Mouse (Mus musculus) kidney, adult 2 months (tissue): Measurements from ENCODE around the gene Reep1.

Experiments used
- CTCF ChIP-seq: fragments of 200-500 bp; conservative IDR thresholded peaks from 2 replicates; pipeline ENCODE4 v1.5.1; 2011; ENCODE audit warnings: low read depth, mild to moderate bottlenecking, control low read depth, low read length, moderate library complexity, mixed read lengths; ENCODE audit not compliant: insufficient read depth, insufficient read length
- POLR2A ChIP-seq: fragments of 200-500 bp; IDR thresholded peaks from one replicate; pipeline ENCODE4 v1.6.1; 2011; ENCODE audit warnings: low read depth, low read length, control low read depth

GRCm38 (mm10) chr6:71823961-71824360, 116.6 kb downstream of the Reep1 start:
- TF ChIP-seq POLR2A (no peak), CTCF (no peak)
